In genomic region chr6:116671031-116671430, GRCm38 (mm10) we compare ENCODE assay signal across 8 mouse cellular contexts. TPM values are rescaled to one million over a fixed set of nuclear protein-coding genes. Genes with fewer than 3 reads are reported as not detected.
DNase-seq lines count a peak whose midpoint lies in the region; ATAC-seq and TF ChIP-seq lines count a peak whose summit lies in the region.

No protein-coding gene starts in this region.

- TF ChIP-seq CTCF in ES-Bruce4 (IDR thresholded peaks at IDR 0.05; ENCODE audit: low read depth, low read length): no peak

- WGBS in forebrain, embryonic 14.5 days: 12% methylated on average over 5 of the region's 5 CpGs

- peak; percentile 27 for DNase-seq in gastrocnemius, postnatal 10 days
- no peak for DNase-seq in gastrocnemius, adult 8-10 months (ENCODE audit: low spot score in 2 of 2)
- peak; percentile 29 for DNase-seq in forebrain, embryonic 14.5 days (ENCODE audit: low spot score)
- peak; percentile 62 for DNase-seq in mesoderm, embryonic 11.5 days (ENCODE audit: low read depth, low spot score)
- DNase-seq in spleen, postnatal 14 days (ENCODE audit: low spot score in 2 of 2): no peak
- no peak for DNase-seq in testis, postnatal 10 days (ENCODE audit: low spot score)
- no peak for DNase-seq in gastrocnemius, postnatal 25 days

- no peak; the same call in 1 of the 2 replicates for ATAC-seq in forebrain, embryonic 14.5 days

- TF ChIP-seq POLR2A in ES-Bruce4 (IDR thresholded peaks at IDR 0.05; ENCODE audit: insufficient read depth, low read length): no peak

- H3K9ac ChIP-seq in ES-Bruce4 (ENCODE audit: low read depth, poor library complexity, severe bottlenecking): no peak overlapping the region
- no peak overlapping the region; the same call in 1 of the 2 replicates for H3K9ac ChIP-seq in forebrain, embryonic 14.5 days (ENCODE audit: low read length)

- peak; percentile 57; the same call in 1 of the 2 replicates for TF ChIP-seq EP300 in ES-Bruce4 (IDR thresholded peaks at IDR 0.05; ENCODE audit: insufficient read depth, low read depth, low read length)

- no peak overlapping the region for H3K27ac ChIP-seq in ES-Bruce4 (ENCODE audit: insufficient read depth, low read length)
- H3K27ac ChIP-seq in forebrain, embryonic 14.5 days (ENCODE audit: low read depth, low read length): peak overlapping the region; percentile 77

- 0 out of 2 replicates have a peak overlapping the region, but pooled peaks have one; percentile 7 for H3K4me2 ChIP-seq in forebrain, embryonic 14.5 days (ENCODE audit: low read length)

- H3K4me1 ChIP-seq in ES-Bruce4 (ENCODE audit: control insufficient read depth, insufficient read depth, low read length): peaks cover 1% of the 10 kb centered on the region
- H3K4me1 ChIP-seq in forebrain, embryonic 14.5 days (ENCODE audit: control insufficient read depth, insufficient read depth, low read length): peaks cover 35% of the 10 kb centered on the region

- H3K9me3 ChIP-seq in ES-Bruce4 (replicated peaks; ENCODE audit: control insufficient read depth, insufficient read depth, low read length, poor library complexity, severe bottlenecking): no peaks in the 10 kb centered on the region
- no peaks in the 10 kb centered on the region for H3K9me3 ChIP-seq in forebrain, embryonic 14.5 days (replicated peaks; ENCODE audit: control insufficient read depth, low read length)

- no peaks in the 10 kb centered on the region for H3K36me3 ChIP-seq in ES-Bruce4 (ENCODE audit: control insufficient read depth, insufficient read depth, low read length, poor library complexity, severe bottlenecking)
- H3K36me3 ChIP-seq in forebrain, embryonic 14.5 days (ENCODE audit: control insufficient read depth, insufficient read depth, low read length): no peaks in the 10 kb centered on the region

- no peaks in the 10 kb centered on the region for H3K27me3 ChIP-seq in ES-Bruce4 (ENCODE audit: control insufficient read depth, insufficient read depth, low read length, poor library complexity, severe bottlenecking)
- no peaks in the 10 kb centered on the region for H3K27me3 ChIP-seq in forebrain, embryonic 14.5 days (replicated peaks; ENCODE audit: control insufficient read depth, insufficient read depth, low read length)

- H3K4me3 ChIP-seq in ES-Bruce4 (ENCODE audit: low read depth, low read length): no peak overlapping the region
- H3K4me3 ChIP-seq in forebrain, embryonic 14.5 days (ENCODE audit: low read depth, low read length): no peak overlapping the region

RNA-seq across cellular contexts. Expression of gene Rassf4, which starts 2.7 kb away (rescaled TPM):
- 10 to 100 TPM in 1 of 2 experiments, 1 to 10 TPM in 1; 8.0 to 10.5 TPM for total RNA-seq in gastrocnemius, postnatal 10 days (2021)
- 1 to 10 TPM; 1.1 to 1.7 (median 1.1) TPM for total RNA-seq in gastrocnemius, adult 8-10 months (2022)
- polyA plus RNA-seq in ES-Bruce4 (2011; ENCODE audit: insufficient read depth, insufficient read length, low read depth, missing spikeins): 2.9 and 4.1 TPM in 2 replicates
- polyA plus RNA-seq in forebrain, embryonic 14.5 days (2014; fragmentation: Nextera tagmentation; extraction: Ambion mirVana): 12.7 and 13.8 TPM in 2 replicates
- 1 to 10 TPM; 1.2 to 2.3 TPM for total RNA-seq in gastrocnemius, postnatal 25 days (2021)

RNA-seq across cellular contexts. Expression of gene Depp1, which starts 20.6 kb away (rescaled TPM):
- total RNA-seq in gastrocnemius, postnatal 10 days (2021): 10 to 100 TPM in 1 of 2 experiments, 1 to 10 TPM in 1; 6.2 to 28.1 TPM
- 10 to 100 TPM in 1 of 4 experiments, 1 to 10 TPM in 3; 3.5 to 31.5 (median 5.1) TPM for total RNA-seq in gastrocnemius, adult 8-10 months (2022)
- not detected in 2 replicates for polyA plus RNA-seq in ES-Bruce4 (2011; ENCODE audit: insufficient read depth, insufficient read length, low read depth, missing spikeins)
- polyA plus RNA-seq in forebrain, embryonic 14.5 days (2014; fragmentation: Nextera tagmentation; extraction: Ambion mirVana): 6.6 and 7.1 TPM in 2 replicates
- total RNA-seq in gastrocnemius, postnatal 25 days (2021): 1 to 10 TPM; 1.5 to 7.2 TPM

RNA-seq across cellular contexts. Expression of gene Zfp422, which starts 42.2 kb away (rescaled TPM):
- total RNA-seq in gastrocnemius, postnatal 10 days (2021): 10 to 100 TPM; 19.5 to 19.8 TPM
- 1 to 10 TPM; 5.9 to 7.9 (median 7.2) TPM for total RNA-seq in gastrocnemius, adult 8-10 months (2022)
- 15.0 and 18.9 TPM in 2 replicates for polyA plus RNA-seq in ES-Bruce4 (2011; ENCODE audit: insufficient read depth, insufficient read length, low read depth, missing spikeins)
- polyA plus RNA-seq in forebrain, embryonic 14.5 days (2014; fragmentation: Nextera tagmentation; extraction: Ambion mirVana): 258 and 271 TPM in 2 replicates
- 1 to 10 TPM; 7.9 to 8.4 TPM for total RNA-seq in gastrocnemius, postnatal 25 days (2021)

RNA-seq across cellular contexts. Expression of gene Tmem72, which starts 45.7 kb away (rescaled TPM):
- under 1 TPM; 0.16 to 0.23 TPM for total RNA-seq in gastrocnemius, postnatal 10 days (2021)
- under 1 TPM in 2 of 4 experiments, not detected in 2; 0.02 to 0.03 TPM for total RNA-seq in gastrocnemius, adult 8-10 months (2022)
- polyA plus RNA-seq in ES-Bruce4 (2011; ENCODE audit: insufficient read depth, insufficient read length, low read depth, missing spikeins): 0.05 and 0.07 TPM in 2 replicates
- 0.80 and 0.83 TPM in 2 replicates for polyA plus RNA-seq in forebrain, embryonic 14.5 days (2014; fragmentation: Nextera tagmentation; extraction: Ambion mirVana)
- under 1 TPM; 0.03 to 0.13 TPM for total RNA-seq in gastrocnemius, postnatal 25 days (2021)

Comparison
In these comparisons a context has a peak if more than half of its experiments do, and no peak if none do; other contexts are left out.
1. DNase-seq: peak in gastrocnemius, postnatal 10 days (single experiment), forebrain, embryonic 14.5 days (single experiment) and mesoderm, embryonic 11.5 days (single experiment); none in gastrocnemius, adult 8-10 months (0 of 2), spleen, postnatal 14 days (0 of 2), testis, postnatal 10 days (single experiment) and gastrocnemius, postnatal 25 days (single experiment).